Mouse (Mus musculus) cortical plate, adult 2 months (tissue): Measurements from ENCODE around the gene Szrd1.

ENCODE experiments used
- CTCF ChIP-seq: fragments of 200-500 bp; IDR thresholded peaks from 2 replicates; pipeline ENCODE4 v1.5.1; 2011; ENCODE audit warnings: mild to moderate bottlenecking, control low read depth, low read length; ENCODE audit not compliant: insufficient read depth; ENCODE audit errors: extremely low read depth
- POLR2A ChIP-seq: fragments of 200-500 bp; IDR thresholded peaks from 2 replicates; pipeline ENCODE4 v1.6.1; 2011; ENCODE audit warnings: mild to moderate bottlenecking, low read length, control low read depth; ENCODE audit not compliant: insufficient read depth; ENCODE audit errors: extremely low read depth

- TF ChIP-seq CTCF (no peak), POLR2A (no peak)
Measured at GRCm38 (mm10) chr4:141134751-141135530, 4.6 kb downstream of the Szrd1 start.
